Mouse (Mus musculus) left cerebral cortex, postnatal 10 days (tissue): ENCODE measurements at regions not wholly inside any gene's neighbourhood (a gene's known extent, or its start where the extent isn't known, plus 50 kb on each side); places are given as distances from the start of the nearest gene placed in this dataset.
"Not testable (repeated sequence)": the region's sequence is repeated elsewhere in the genome, so short reads cannot be mapped to it uniquely, and the experiment has no call there.

ENCODE experiments used
- DNase-seq, 2 experiments: peaks; one replicate each; pipeline ENCODE4 v3.0.0; 2021 to 2022; ENCODE audit warnings: low spot score in 2 of 2, mixed read lengths in 1 of 2; ENCODE audit errors: extremely low spot score in 1 of 2
- intact Hi-C: fragments of 180-260 bp; cut with DNase I; formaldehyde crosslinking; loops from one replicate; pipeline ENCODE4 v1.15.1; 2025

- DNase-seq, result no peak
- intact Hi-C loops, result no loop called here
Measured at GRCm38 (mm10) chrX:70606349-70606748, 129.4 kb upstream of the Tmem185a start.

- intact Hi-C loops, result loop anchor here (5.0 to 10.0 kb wide), 2 partner anchors 632 to 730 kb away; partner anchors contain the start of gene Mtm1
- DNase-seq, result peak in 1 of 2 experiments; percentile 32
Measured at GRCm38 (mm10) chrX:70582344-70582743, 105.4 kb upstream of the Tmem185a start.

GRCm38 (mm10) chrX:70580171-70580570 lies 103.2 kb upstream of the Tmem185a start:
- intact Hi-C loops, result loop anchor here (5.0 to 10.0 kb wide), 2 partner anchors 635 to 732 kb away; partner anchors contain the start of gene Mtm1
- DNase-seq, result no peak

- intact Hi-C loops, result not testable (repeated sequence)
Measured at GRCm38 (mm10) chrX:70574243-70574642, 97.3 kb upstream of the Tmem185a start.

GRCm38 (mm10) chrX:70570586-70570985 lies 93.6 kb upstream of the Tmem185a start:
- intact Hi-C loops, result not testable (repeated sequence)

More at GRCm38 (mm10) chrX:70574243-70574642, 97.3 kb upstream of the Tmem185a start:
- DNase-seq, result not testable (repeated sequence)

GRCm38 (mm10) chrX:70569339-70569979 lies 92.5 kb upstream of the Tmem185a start:
- DNase-seq, result not testable (repeated sequence)
- intact Hi-C loops, result loop anchor here (5.0 kb wide), 1 partner anchor 192 kb away; no protein-coding TSS in a partner anchor

More at GRCm38 (mm10) chrX:70570586-70570985, 93.6 kb upstream of the Tmem185a start:
- DNase-seq, result not testable (repeated sequence)
